Mouse (Mus musculus): Measurements from ENCODE around the gene Nr1i2.
"Not testable (repeated sequence)": the region's sequence is repeated elsewhere in the genome, so short reads cannot be mapped to it uniquely, and the experiment has no call there.

DNA sequence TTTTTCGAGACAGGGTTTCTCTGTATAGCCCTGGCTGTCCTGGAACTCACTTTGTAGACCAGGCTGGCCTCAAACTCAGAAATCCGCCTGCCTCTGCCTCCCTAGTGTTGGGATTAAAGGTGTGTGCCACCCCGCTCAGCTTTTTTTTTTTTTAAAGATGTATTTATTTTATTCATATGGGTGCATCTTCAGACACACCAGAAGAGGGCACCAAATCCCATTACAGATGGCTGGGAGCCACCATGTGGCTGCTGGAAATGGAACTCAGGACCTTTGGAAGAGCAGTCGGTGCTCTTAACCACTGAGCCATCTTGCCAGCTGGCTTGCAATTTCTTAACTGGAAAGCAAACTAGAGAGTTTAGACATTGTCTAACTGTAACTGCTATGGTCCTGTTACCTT is 43.5 kb upstream of the Nr1i2 start:
- not testable (repeated sequence) for TF ChIP-seq GATA1, TAL1 (IDR thresholded peaks at IDR 0.05; ENCODE audit: low read length)
